Mouse (Mus musculus) embryonic stem cell, embryonic (primary cell): ENCODE measurements at regions not wholly inside any gene's neighbourhood (a gene's known extent, or its start where the extent isn't known, plus 50 kb on each side); places are given as distances from the start of the nearest gene placed in this dataset.
"Not testable (repeated sequence)": the region's sequence is repeated elsewhere in the genome, so short reads cannot be mapped to it uniquely, and the experiment has no call there.

Experiments
- CTCF ChIA-PET, 4 experiments: fragments of 300-600 bp in 2 of 4; fragments of 350-600 bp in 2 of 4; sonication (Branson Sonifier 250); formaldehyde crosslinking; loops; one replicate each; lab custom pipeline; 2022; ENCODE audit warnings: inconsistent platforms in 2 of 4; lab: Charles Lee
- POLR2A ChIA-PET, 4 experiments: fragments of 300-600 bp in 2 of 4; fragments of 350-600 bp in 2 of 4; sonication (Branson Sonifier 250); formaldehyde crosslinking; loops; one replicate each; lab custom pipeline; 2022; ENCODE audit warnings: antibody characterized with exemption in 4 of 4, inconsistent platforms in 1 of 4; lab: Charles Lee

GRCm38 (mm10) chr2:114454901-114455300 is 199.9 kb downstream of the Dph6 start:
- POLR2A ChIA-PET, result no interaction called here
- CTCF ChIA-PET, result no interaction called here

DNA sequence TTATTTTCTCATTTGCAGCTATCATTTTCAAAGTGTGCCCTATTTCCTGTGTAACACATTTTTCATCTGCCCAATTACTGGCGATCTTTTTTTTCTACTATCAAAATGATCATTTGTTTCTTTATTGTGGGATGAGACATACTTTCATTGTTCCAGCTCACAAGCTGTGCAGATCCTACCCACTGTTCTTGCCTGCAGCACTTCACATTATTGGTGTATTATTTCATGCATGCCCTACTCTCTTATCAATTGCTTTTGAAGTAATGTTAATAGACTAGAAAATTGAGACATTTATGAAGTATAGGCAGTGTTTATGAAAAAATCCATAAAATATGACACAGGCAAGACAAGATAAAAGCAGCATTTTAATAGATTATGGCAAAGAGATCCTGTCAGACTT is 204.6 kb downstream of the Dph6 start:
- ChIA-PET POLR2A (no interaction called here), CTCF (no interaction called here)

DNA sequence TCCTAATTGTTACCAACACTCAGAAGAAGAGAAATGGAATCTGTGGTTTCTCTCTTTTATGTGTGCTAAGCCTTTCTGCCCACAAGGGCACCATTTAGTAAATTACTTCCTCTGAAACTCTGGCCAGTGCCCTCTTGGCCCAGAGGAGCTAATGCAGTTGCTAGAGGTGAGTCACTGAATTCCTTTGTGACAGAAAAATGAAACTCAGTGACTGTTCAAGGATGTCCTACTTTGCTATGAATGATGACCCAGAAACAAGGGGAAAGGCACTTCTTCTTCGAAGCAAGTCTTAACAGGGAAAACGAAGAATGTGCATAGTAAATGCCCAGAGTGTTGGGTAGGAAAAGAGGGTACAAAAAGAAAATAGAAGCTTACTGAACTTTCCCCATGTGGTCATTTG is 211.0 kb downstream of the Dph6 start:
- ChIA-PET POLR2A (no interaction called here), CTCF (no interaction called here)

GRCm38 (mm10) chr2:114440943-114441342 is 213.8 kb downstream of the Dph6 start:
- ChIA-PET POLR2A (no interaction called here), CTCF (no interaction called here)

DNA sequence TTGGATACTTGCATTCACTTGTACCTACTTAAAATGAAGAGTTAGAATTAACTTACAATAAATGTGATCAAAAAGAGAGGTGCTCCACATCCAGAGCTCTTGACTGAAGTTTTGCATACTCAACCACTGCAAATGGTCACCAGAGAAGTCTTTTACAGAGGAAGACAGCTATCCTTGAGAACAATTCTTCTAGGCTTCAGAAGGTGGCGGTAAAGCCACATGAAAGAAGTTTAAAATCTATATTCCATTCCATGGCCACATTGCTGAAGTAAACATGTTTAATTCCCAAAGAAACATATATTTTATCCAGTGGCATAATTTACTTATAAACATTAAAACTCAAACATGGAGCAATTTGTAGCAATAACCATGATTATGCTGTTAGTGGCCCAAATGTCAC is 215.1 kb downstream of the Dph6 start:
- CTCF ChIA-PET, result no interaction called here
- POLR2A ChIA-PET, result no interaction called here

GRCm38 (mm10) chr2:114438048-114438447 is 216.7 kb downstream of the Dph6 start:
- ChIA-PET POLR2A (no interaction called here), CTCF (no interaction called here)

DNA sequence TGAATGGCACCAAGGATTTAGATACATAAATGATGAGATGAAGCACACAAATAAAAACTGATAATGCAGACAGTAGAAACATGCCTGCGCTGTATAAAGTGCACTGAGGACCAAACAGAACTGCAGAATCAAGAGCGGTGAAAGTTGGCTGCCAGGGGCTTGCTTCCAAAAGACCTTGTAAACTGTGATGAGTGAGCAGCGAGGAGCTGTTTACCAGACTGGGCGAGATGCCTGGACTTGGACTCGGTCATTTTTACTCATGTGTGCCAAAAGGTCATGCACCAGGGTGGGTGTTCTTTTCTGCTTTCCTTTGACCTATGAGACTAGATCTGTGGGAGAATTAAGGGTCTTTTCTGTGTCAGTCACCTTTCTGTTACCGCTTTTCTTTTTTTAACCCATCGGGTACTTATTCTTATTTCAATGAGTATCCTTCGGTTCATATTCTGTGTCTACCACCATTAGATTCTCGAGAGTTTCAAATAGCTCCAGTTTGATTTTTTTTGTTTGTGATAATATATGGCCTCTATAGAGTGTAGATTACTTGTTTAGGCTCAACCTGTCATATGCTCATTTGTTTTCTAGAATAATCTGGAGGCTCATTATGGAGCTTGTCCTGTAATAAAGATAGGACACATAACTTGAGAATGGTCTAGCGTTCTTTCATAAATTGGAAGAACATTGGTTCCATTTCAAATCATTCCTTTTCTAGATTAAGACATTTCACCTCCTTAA is 226.3 kb upstream of the Zfp770 start:
- CTCF ChIA-PET, result no interaction called here
- POLR2A ChIA-PET, result no interaction called here

DNA sequence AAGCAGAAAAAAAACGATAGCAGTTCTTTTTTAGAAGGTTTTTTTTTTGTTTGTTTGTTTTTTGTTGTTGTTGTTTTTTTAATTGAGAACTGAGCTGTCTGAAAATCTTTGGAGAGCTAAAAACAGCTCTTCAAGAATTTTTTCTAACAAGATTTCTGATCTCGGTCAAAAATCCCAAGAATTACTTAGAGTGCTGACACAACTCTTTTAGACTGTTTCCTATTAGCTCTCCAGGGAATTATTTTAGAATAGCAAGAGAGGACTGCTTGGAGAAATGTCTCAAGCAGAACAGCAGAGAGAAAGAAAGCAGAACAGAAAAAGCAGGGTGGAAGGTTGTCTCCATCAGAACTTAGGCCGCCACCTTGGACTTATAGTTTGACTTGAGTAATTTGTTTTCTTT is 218.1 kb upstream of the Zfp770 start:
- ChIA-PET CTCF (no interaction called here), POLR2A (interaction anchor here in 2 of 4 experiments (0.6 to 1.0 kb wide), 3 partner anchors 10 to 1259 kb away, joined by 4 read pairs; no protein-coding TSS in a partner anchor)

DNA sequence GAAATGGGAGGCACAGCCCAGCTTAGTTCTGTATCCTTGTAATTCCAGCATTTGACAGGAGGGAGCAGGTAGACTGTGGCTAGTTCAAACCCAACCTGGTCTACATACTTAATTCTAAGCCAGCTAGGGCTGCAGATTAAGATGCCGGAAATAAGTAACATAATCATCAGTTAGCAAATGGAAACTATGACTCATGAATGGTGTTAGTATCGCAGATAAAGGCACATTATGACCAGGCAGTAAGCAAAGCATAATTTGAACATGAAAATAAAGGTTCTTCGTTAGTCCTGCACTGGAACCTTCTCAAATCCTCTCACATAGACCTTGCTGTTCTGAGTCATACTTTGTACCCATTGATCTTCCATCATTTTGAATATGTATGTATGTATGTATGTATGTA is 211.7 kb upstream of the Zfp770 start:
- POLR2A ChIA-PET, result no interaction called here
- CTCF ChIA-PET, result no interaction called here

DNA sequence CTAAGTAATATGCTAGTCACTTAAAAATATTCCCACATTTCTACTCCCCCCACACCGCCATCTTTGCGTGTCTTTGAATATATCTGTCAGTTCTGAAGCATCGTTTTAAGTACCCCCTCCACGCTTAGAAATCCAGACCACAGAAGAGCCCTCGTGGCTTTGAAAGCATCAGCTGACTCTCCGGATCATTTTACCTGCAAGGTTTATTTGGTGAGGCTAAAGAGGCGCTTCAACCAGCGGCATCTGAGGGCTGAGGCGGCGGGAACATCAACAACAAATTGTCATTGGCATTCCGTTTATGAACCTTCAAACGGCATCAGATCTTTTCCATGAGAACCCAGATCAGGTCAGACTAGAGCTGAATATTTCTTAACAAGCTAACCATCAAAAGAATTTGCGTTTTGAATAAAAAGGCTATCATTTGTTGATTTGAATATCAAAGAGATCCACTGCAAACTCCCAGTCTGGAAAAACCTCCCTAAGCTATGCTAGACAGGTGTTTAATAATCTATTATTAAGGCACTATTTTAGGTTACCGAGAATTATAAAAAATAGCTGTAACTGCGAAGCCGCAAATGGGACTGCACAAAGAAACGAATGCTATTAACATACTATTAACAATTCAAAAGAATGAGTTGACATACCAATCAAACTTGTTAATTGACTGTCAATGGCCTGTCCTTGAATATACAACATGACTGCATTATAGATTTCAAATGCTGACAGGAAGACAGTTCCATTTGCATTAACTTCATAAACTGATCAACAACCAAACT is 210.9 kb upstream of the Zfp770 start:
- CTCF ChIA-PET, result no interaction called here

DNA sequence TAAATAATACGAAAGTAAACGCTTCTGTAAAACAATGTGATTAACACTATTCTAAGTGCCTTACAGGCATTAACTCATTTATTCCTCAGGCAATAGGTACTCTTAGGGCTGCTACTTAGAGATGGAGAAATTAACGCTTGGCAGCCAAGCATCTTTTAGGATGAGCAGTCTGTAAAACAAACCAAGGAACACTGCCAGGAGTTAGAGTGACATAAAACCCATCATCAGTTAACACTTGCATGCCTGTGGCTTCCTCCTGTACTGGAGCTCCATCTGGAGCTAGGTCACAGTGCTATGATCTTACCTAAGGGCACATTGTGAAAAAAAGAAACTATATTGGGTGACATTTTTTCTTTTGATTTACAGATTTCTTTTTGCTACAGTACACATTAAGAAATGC is 209.4 kb upstream of the Zfp770 start:
- POLR2A ChIA-PET, result no interaction called here

More for the DNA sequence above, 210.9 kb upstream of the Zfp770 start:
- POLR2A ChIA-PET, result interaction anchor here in 1 of 4 experiments (0.6 to 1.7 kb wide), 2 partner anchors 15 to 413 kb away, joined by 3 to 5 read pairs; no protein-coding TSS in a partner anchor

DNA sequence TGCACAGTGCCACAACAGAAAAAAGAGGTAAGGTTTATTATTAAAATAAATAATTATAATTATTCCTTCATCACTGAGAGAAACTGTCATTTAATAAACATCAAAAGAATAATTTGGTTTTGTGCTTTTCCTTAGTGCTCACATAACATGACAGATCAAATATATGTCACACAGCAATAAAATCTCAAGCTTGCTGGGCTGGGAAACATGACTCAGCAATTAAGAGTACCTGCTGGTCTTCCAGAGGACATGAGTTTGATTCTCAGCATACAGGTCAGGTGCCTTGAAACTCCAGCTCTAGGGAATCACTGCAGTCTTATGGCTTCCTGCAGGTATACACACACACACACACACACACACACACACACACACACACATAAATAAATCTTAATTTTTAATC is 208.3 kb upstream of the Zfp770 start:
- ChIA-PET POLR2A (no interaction called here), CTCF (no interaction called here)

More for the DNA sequence above, 209.4 kb upstream of the Zfp770 start:
- CTCF ChIA-PET, result no interaction called here

DNA sequence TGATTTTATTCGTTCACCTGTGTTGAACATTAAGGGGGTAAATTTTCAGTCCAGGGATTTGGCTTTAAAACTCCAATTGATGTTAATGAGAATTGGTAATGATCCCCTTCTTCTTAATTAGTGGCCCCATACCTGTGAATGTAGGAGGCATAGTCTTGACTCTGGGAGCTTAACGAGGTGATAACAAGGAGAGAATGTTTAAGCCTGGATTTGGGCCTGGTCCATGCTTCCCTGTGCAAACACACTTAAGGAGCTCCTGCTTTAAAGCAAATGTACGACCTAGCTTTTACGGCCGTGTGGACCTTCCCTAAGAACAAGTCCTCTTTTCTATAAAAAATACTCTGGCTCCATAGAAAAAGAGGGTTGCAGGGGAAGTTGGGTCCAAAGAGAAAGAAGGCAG is 206.1 kb upstream of the Zfp770 start:
- POLR2A ChIA-PET, result no interaction called here
- CTCF ChIA-PET, result no interaction called here

GRCm38 (mm10) chr2:114384566-114384965 is 183.3 kb upstream of the Zfp770 start:
- POLR2A ChIA-PET, result no interaction called here

DNA sequence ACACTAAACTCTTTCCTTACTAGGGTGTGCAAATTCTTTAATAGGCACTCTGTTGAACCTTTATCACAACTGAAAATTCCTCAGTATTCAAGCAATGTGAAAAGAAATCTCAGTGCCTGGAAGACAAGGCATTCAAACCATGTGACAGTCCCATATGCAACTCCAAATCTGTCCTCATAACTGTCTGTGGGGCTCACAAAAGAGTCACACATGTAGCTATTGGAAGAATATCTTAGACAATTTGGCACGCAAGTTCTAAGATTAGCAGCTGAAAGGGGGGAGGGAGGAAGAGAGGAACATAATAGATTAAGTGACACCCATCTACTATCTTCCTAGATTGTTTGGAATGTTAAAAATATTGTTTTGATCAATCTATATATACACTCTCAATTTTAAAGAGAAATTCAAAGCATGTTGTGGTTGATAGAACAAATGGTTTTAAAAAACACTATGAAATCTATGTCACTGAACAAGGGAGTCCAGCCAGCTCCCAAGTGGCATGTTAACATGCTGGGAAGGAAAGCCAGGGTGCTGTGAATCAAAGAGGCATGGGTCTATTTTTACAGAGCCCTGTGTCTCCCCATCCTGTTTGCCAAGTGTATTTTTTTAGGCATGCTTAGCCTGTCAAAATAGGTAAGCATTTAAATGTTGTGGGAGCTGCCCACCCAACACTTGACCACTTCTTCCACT is 177.7 kb upstream of the Zfp770 start:
- ChIA-PET CTCF (no interaction called here), POLR2A (no interaction called here)

More at GRCm38 (mm10) chr2:114384566-114384965, 183.3 kb upstream of the Zfp770 start:
- CTCF ChIA-PET, result no interaction called here

DNA sequence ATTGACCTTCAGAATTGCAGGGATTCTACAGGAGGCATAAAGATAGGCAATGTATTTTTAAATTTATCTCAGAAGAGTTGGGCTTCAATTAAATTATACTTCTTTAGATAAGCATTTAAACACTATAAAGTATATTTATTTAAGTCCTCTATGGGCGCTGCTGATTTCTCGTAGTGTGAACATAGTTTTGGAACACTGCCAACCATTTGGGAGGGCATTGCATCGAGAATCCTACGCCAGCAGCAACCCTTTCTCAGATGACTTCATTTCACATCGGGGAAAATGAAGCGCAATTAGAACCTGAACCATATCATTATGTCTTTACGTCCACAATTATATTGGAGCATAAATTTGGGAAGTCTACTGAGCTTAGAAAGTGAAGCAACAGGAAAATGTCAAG is 172.2 kb upstream of the Zfp770 start:
- ChIA-PET CTCF (no interaction called here), POLR2A (interaction anchor here in 1 of 4 experiments (0.7 kb wide), 1 partner anchor 15 kb away, joined by 3 read pairs; no protein-coding TSS in a partner anchor)

GRCm38 (mm10) chr2:114353876-114354275 is 152.6 kb upstream of the Zfp770 start:
- CTCF ChIA-PET, result not testable (repeated sequence)

DNA sequence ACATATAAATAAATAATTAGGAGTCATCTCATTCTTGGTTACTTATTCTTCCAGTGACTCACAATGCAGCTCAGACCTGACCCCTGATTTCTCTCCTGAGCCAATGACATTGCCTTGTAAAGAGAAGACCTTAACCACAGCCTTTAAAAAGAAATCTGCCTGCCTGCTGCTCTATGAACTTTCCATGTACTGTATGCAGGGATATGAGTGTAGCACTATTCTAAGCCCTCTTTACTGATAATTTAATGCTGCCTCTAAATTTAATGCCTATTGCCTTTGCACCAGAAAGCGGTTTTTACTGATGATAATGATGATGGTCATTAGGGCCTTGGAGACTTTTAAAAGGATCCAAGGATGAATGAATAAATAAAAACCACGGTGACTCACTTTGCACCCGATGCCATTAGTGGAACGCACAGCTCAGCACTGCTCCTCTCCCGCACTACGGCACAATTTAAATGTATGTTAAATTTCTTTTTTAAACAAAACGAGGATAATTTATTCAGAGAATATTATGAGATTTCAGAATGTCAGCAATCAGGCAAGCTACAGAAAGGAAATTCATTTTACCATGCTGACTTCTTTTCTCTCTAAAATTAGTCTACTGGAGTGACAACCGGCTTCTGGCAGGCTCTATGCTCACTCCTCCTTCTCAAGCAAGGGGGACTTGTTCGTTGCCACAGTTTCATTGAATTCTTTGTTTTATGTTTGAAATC is 139.5 kb upstream of the Zfp770 start:
- ChIA-PET POLR2A (no interaction called here), CTCF (no interaction called here)

More at GRCm38 (mm10) chr2:114353876-114354275, 152.6 kb upstream of the Zfp770 start:
- POLR2A ChIA-PET, result not testable (repeated sequence)

- CTCF ChIA-PET, result no interaction called here
These were observed 100.5 kb upstream of the Zfp770 start for GRCm38 (mm10) chr2:114301746-114302145.

More at GRCm38 (mm10) chr2:114301746-114302145, 100.5 kb upstream of the Zfp770 start:
- POLR2A ChIA-PET, result no interaction called here
